Mouse (Mus musculus) olfactory bulb, adult 2 months (tissue): Measurements from ENCODE around the gene Ngf. TPM values are rescaled to one million over a fixed set of nuclear protein-coding genes. Genes with fewer than 3 reads are reported as not detected.
A peak's percentile ranks its signal among the peaks of the same experiment; 100 is the strongest.

ENCODE experiments used
- H3K27ac ChIP-seq: fragments of 200-500 bp; 2 replicates; pipeline ENCODE4 v1.5.1; 2012; ENCODE audit warnings: low read depth, low read length; ENCODE audit not compliant: insufficient read depth
- H3K4me1 ChIP-seq: fragments of 200-500 bp; 2 replicates; pipeline ENCODE4 v1.6.1; 2012; ENCODE audit warnings: low read length; ENCODE audit not compliant: control insufficient read depth, insufficient read depth
- H3K4me3 ChIP-seq: fragments of 200-500 bp; 2 replicates; pipeline ENCODE4 v1.5.1; 2012; ENCODE audit warnings: mild to moderate bottlenecking, low read depth, low read length, moderate library complexity; ENCODE audit not compliant: insufficient read depth
- CTCF ChIP-seq: fragments of 200-500 bp; IDR thresholded peaks from 2 replicates; pipeline ENCODE4 v1.5.1; 2012; ENCODE audit warnings: low read depth, mild to moderate bottlenecking, low read length, moderate library complexity; ENCODE audit not compliant: insufficient read depth
- POLR2A ChIP-seq: fragments of 200-500 bp; IDR thresholded peaks from 2 replicates; pipeline ENCODE4 v1.6.1; 2012; ENCODE audit warnings: mild to moderate bottlenecking, low read depth, low read length, moderate library complexity; ENCODE audit not compliant: insufficient read depth
- WGBS: fragments of 180-500 bp; shearing (Covaris S2); methylation state at CpG from one replicate; pipeline ENCODE4 v1.1.7; 2018; 5-methylcytosine and 5-hydroxymethylcytosine counted together
- polyA plus RNA-seq: library from polyadenylated mRNA; stranded (reverse); fragments of >200 nt; gene quantifications from 2 replicates; pipeline ENCODE4 v1.2.4, GENCODE M21; 2012; ENCODE audit warnings: low replicate concordance; ENCODE audit not compliant: missing spikeins, insufficient read depth, insufficient read length

Ngf gene
- not detected in 2 replicates for polyA plus RNA-seq

DNA sequence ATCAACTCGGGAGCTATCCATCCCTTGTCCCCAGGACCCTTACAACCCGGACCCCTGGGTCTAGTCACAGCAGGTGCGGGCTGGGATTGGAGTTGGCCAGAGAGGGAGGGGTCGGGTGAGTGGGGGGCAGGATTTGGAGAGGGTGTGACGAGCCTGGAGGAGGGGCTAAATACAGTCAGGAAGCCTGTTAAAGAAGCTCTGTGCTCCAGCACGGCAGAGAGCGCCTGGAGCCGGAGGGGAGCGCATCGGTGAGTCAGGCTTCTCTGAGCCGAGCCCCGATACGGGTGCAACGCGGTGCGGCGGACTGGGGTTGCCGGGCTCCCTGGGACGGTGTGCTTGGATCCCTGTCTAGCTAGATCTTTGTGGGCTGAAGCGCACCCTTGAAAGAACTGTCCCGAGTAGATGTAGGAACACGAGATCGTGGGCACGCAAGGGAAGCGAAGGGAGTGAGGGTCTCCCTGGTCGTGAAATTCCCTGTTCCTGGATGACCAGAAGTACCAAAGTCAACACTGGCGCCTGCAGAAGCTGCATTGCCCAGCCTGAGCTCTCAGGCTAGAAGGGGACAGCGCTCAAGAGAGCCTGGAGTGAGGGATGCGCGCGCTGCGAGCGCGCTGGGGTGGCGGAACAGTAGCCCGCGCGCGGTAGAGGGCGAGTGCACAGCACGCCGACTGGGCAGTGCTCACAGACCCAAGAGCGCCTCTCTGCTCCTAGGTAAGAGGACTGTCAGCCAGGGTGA is at the start of gene Ngf:
Gene Ngf (plus strand): TSS at position 207 of the 736 bp plus-strand sequence.
- TF ChIP-seq POLR2A = no peak
- TF ChIP-seq CTCF = no peak
- Histone ChIP-seq H3K4me3 (peak within 1 kb of the TSS; percentile 45), H3K4me1 (peaks cover 10% of the 10 kb centered on the region; the same call in 1 of the 2 replicates), H3K27ac (no peak within 1 kb of the TSS)
- under 1% methylated on average over 43 of the region's 43 CpGs for WGBS

- no peak overlapping the region for H3K27ac ChIP-seq
- 53% methylated on average over 3 of the region's 3 CpGs for WGBS
- H3K4me3 ChIP-seq = no peak overlapping the region
- no peaks in the 10 kb centered on the region for H3K4me1 ChIP-seq
- no peak for TF ChIP-seq CTCF
- no peak for TF ChIP-seq POLR2A
These were observed 24.2 kb upstream of the Ngf start for GRCm38 (mm10) chr3:102445567-102445966.

GRCm38 (mm10) chr3:102446691-102447090 is 23.0 kb upstream of the Ngf start:
- H3K4me1 ChIP-seq = no peaks in the 10 kb centered on the region
- TF ChIP-seq CTCF (no peak), POLR2A (no peak)
- no peak overlapping the region for H3K27ac ChIP-seq
- H3K4me3 ChIP-seq = no peak overlapping the region
- 72% methylated on average over 4 of the region's 4 CpGs for WGBS

- Histone ChIP-seq H3K27ac (no peak overlapping the region), H3K4me3 (no peak overlapping the region), H3K4me1 (no peaks in the 10 kb centered on the region)
- 66% methylated on average over 6 of the region's 6 CpGs for WGBS
- no peak for TF ChIP-seq POLR2A
- no peak for TF ChIP-seq CTCF
These were observed 15.2 kb upstream of the Ngf start for GRCm38 (mm10) chr3:102454566-102454965.

- Histone ChIP-seq H3K27ac (no peak overlapping the region), H3K4me3 (no peak overlapping the region), H3K4me1 (no peaks in the 10 kb centered on the region)
- 80% methylated on average over 5 of the region's 5 CpGs for WGBS
- TF ChIP-seq POLR2A = no peak
- TF ChIP-seq CTCF = no peak
These were observed 9.2 kb upstream of the Ngf start for GRCm38 (mm10) chr3:102460528-102460927.

GRCm38 (mm10) chr3:102460986-102461385 is 8.7 kb upstream of the Ngf start:
- TF ChIP-seq CTCF = no peak
- H3K4me1 ChIP-seq = no peaks in the 10 kb centered on the region
- no peak overlapping the region for H3K27ac ChIP-seq
- no peak overlapping the region for H3K4me3 ChIP-seq
- WGBS = 57% methylated on average over 6 of the region's 6 CpGs

- TF ChIP-seq POLR2A (no peak), CTCF (no peak)
These were observed 6.9 kb upstream of the Ngf start for GRCm38 (mm10) chr3:102462703-102463336.

GRCm38 (mm10) chr3:102463339-102463738 is 6.4 kb upstream of the Ngf start:
- no peak for TF ChIP-seq POLR2A
- no peak for TF ChIP-seq CTCF
- Histone ChIP-seq H3K4me3 (no peak overlapping the region), H3K27ac (no peak overlapping the region), H3K4me1 (no peaks in the 10 kb centered on the region)
- WGBS = 98% methylated on average over 2 of the region's 2 CpGs

More at GRCm38 (mm10) chr3:102462703-102463336, 6.9 kb upstream of the Ngf start:
- no peak overlapping the region for H3K4me3 ChIP-seq
- H3K27ac ChIP-seq = no peak overlapping the region
- H3K4me1 ChIP-seq = no peaks in the 10 kb centered on the region
- 39% methylated on average over 9 of the region's 9 CpGs for WGBS

DNA sequence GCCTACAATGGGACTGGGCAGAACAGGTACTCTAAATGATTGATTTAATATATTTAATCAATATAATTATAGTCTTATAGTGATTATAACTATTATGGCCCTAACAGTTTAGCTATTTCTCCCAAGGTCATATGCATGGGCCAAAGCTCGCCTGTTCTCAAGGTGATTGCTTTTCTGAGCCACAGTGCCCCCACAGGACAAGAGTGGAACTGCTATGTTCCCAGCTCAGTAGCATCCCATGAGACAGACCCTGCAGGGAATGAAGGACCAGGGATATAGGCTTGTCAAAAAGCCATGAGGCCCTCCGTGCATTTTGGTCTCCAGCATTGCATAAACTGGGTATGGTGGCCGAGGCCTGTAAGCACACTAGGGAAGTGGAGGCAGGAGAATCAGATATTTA is 3.1 kb upstream of the Ngf start:
- Histone ChIP-seq H3K27ac (no peak overlapping the region), H3K4me1 (peaks cover 10% of the 10 kb centered on the region; the same call in 1 of the 2 replicates), H3K4me3 (no peak overlapping the region)
- TF ChIP-seq POLR2A (no peak), CTCF (0 out of 2 replicates have a peak, but pooled peaks have one; percentile 26)
- 61% methylated on average over 3 of the region's 3 CpGs for WGBS
